Mouse (Mus musculus): ENCODE data around the gene Tpsg1. TPM values are rescaled to one million over a fixed set of nuclear protein-coding genes. Genes with fewer than 3 reads are reported as not detected.
A peak's percentile ranks its signal among the peaks of the same experiment; 100 is the strongest.

Gene Tpsg1
- polyA plus RNA-seq, 1 experiment = not detected

DNA sequence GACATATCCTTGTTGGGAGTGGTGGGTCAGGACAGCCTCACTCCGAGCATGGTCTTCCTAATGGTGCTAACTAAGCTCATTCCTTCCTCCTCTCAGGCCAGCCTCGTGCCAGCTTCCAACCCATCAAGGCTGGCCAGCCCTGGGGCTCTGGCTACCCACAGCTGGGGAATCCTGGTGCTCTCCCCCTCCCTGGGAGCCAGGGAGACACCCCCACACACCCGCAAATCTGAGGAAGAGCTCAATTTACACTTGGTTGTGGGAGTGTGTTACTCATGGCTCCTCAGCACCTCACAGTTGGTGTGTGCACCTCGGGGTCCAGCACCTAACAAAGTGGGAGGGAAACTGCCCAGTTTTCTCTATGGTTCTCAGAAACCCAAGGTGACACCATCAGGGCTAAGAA is 42.2 kb downstream of the Tpsg1 start:
- TF ChIP-seq CTCF (IDR thresholded peaks at IDR 0.05; ENCODE audit: insufficient read depth, low read depth, low read length) (no peak), POLR2A (IDR thresholded peaks at IDR 0.05; ENCODE audit: insufficient read depth, low read depth, low read length) (no peak)
- Histone ChIP-seq H3K4me3 (ENCODE audit: insufficient read depth, low read depth, low read length) (no peak overlapping the region), H3K4me1 (ENCODE audit: control insufficient read depth, insufficient read depth, low read length) (peaks cover 70% of the 10 kb centered on the region), H3K27ac (ENCODE audit: insufficient read depth, low read depth, low read length) (peak overlapping the region; percentile 61)
- WGBS = 26% methylated on average over 4 of the region's 4 CpGs

- Histone ChIP-seq H3K27ac (ENCODE audit: insufficient read depth, low read depth, low read length) (no peak overlapping the region), H3K4me1 (ENCODE audit: control insufficient read depth, insufficient read depth, low read length) (peaks cover 66% of the 10 kb centered on the region), H3K4me3 (ENCODE audit: insufficient read depth, low read depth, low read length) (no peak overlapping the region)
- no peak for TF ChIP-seq POLR2A (IDR thresholded peaks at IDR 0.05; ENCODE audit: insufficient read depth, low read depth, low read length)
- no peak for TF ChIP-seq CTCF (IDR thresholded peaks at IDR 0.05; ENCODE audit: insufficient read depth, low read depth, low read length)
- 76% methylated on average over 4 of the region's 4 CpGs for WGBS
Measured at GRCm38 (mm10) chr17:25414209-25414608, 45.1 kb downstream of the Tpsg1 start.

DNA sequence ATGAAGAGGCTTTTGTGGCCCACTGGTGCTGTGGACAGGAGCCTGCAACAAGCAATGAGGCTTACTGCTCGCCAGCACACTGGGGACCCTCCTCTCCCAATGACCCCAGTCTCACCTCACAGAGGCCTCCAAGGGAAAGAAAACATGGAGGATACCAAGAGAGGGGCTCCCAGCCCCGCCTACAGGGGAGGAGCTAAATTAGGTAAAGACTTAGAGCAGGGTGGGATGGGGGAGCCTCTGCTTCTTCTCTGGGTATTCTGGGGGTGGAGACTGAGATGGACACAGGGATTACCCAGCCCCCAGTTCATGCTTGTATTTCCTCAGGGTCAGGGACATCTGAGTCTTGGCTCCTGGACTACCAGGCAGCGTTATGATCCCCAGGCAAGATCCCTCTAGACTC is 45.8 kb downstream of the Tpsg1 start:
- Histone ChIP-seq H3K27ac (ENCODE audit: insufficient read depth, low read depth, low read length) (no peak overlapping the region), H3K4me3 (ENCODE audit: insufficient read depth, low read depth, low read length) (no peak overlapping the region), H3K4me1 (ENCODE audit: control insufficient read depth, insufficient read depth, low read length) (peaks cover 64% of the 10 kb centered on the region)
- TF ChIP-seq POLR2A (IDR thresholded peaks at IDR 0.05; ENCODE audit: insufficient read depth, low read depth, low read length) (no peak), CTCF (IDR thresholded peaks at IDR 0.05; ENCODE audit: insufficient read depth, low read depth, low read length) (no peak)
- WGBS = 77% methylated on average over 3 of the region's 3 CpGs

GRCm38 (mm10) chr17:25415421-25415913 is 46.4 kb downstream of the Tpsg1 start:
- Histone ChIP-seq H3K27ac (ENCODE audit: insufficient read depth, low read depth, low read length) (no peak overlapping the region), H3K4me3 (ENCODE audit: insufficient read depth, low read depth, low read length) (no peak overlapping the region), H3K4me1 (ENCODE audit: control insufficient read depth, insufficient read depth, low read length) (peaks cover 64% of the 10 kb centered on the region)
- 52% methylated on average over 5 of the region's 6 CpGs for WGBS
- TF ChIP-seq CTCF (IDR thresholded peaks at IDR 0.05; ENCODE audit: insufficient read depth, low read depth, low read length) (no peak), POLR2A (IDR thresholded peaks at IDR 0.05; ENCODE audit: insufficient read depth, low read depth, low read length) (no peak)

- TF ChIP-seq POLR2A (IDR thresholded peaks at IDR 0.05; ENCODE audit: insufficient read depth, low read depth, low read length) (no peak), CTCF (IDR thresholded peaks at IDR 0.05; ENCODE audit: insufficient read depth, low read depth, low read length) (no peak)
- WGBS = 66% methylated on average over 3 of the region's 3 CpGs
- H3K4me1 ChIP-seq (ENCODE audit: control insufficient read depth, insufficient read depth, low read length) = peaks cover 65% of the 10 kb centered on the region
- no peak overlapping the region for H3K4me3 ChIP-seq (ENCODE audit: insufficient read depth, low read depth, low read length)
- no peak overlapping the region for H3K27ac ChIP-seq (ENCODE audit: insufficient read depth, low read depth, low read length)
Measured at GRCm38 (mm10) chr17:25416219-25416618, 47.1 kb downstream of the Tpsg1 start.

- Histone ChIP-seq H3K27ac (ENCODE audit: insufficient read depth, low read depth, low read length) (no peak overlapping the region), H3K4me3 (ENCODE audit: insufficient read depth, low read depth, low read length) (no peak overlapping the region), H3K4me1 (ENCODE audit: control insufficient read depth, insufficient read depth, low read length) (peaks cover 68% of the 10 kb centered on the region)
- TF ChIP-seq CTCF (IDR thresholded peaks at IDR 0.05; ENCODE audit: insufficient read depth, low read depth, low read length) = no peak
- TF ChIP-seq POLR2A (IDR thresholded peaks at IDR 0.05; ENCODE audit: insufficient read depth, low read depth, low read length) = no peak
- 79% methylated on average over 6 of the region's 6 CpGs for WGBS
Measured at GRCm38 (mm10) chr17:25417990-25418389, 48.9 kb downstream of the Tpsg1 start.

DNA sequence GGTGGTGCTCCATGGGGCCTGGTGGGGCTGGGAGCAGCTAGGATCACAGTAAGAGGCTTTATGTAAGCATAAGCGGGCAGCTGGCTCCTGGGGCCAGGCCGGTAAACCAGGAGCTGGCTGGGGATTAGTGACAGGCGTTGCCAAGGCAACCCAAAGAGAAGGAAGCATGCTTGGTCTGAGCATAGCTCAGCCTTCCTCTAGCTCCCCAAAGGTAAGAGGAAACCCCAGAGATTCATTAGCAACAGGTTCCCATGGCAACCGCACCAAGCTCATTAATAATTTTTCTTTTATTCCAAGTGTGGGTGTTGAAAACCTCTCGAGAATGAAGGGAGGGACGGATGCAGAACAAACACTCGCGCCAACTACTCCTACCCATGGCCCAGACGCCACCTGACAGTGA is 49.9 kb downstream of the Tpsg1 start:
- Histone ChIP-seq H3K4me3 (ENCODE audit: insufficient read depth, low read depth, low read length) (no peak overlapping the region), H3K4me1 (ENCODE audit: control insufficient read depth, insufficient read depth, low read length) (peaks cover 73% of the 10 kb centered on the region), H3K27ac (ENCODE audit: insufficient read depth, low read depth, low read length) (no peak overlapping the region)
- TF ChIP-seq POLR2A (IDR thresholded peaks at IDR 0.05; ENCODE audit: insufficient read depth, low read depth, low read length) (no peak), CTCF (IDR thresholded peaks at IDR 0.05; ENCODE audit: insufficient read depth, low read depth, low read length) (no peak)
- WGBS = 31% methylated on average over 9 of the region's 9 CpGs

GRCm38 (mm10) chr17:25420998-25421397 is 51.9 kb downstream of the Tpsg1 start:
- no peak for TF ChIP-seq POLR2A (IDR thresholded peaks at IDR 0.05; ENCODE audit: insufficient read depth, low read depth, low read length)
- TF ChIP-seq CTCF (IDR thresholded peaks at IDR 0.05; ENCODE audit: insufficient read depth, low read depth, low read length) = no peak
- 84% methylated on average over 3 of the region's 3 CpGs for WGBS
- peaks cover 74% of the 10 kb centered on the region for H3K4me1 ChIP-seq (ENCODE audit: control insufficient read depth, insufficient read depth, low read length)
- H3K4me3 ChIP-seq (ENCODE audit: insufficient read depth, low read depth, low read length) = no peak overlapping the region
- no peak overlapping the region for H3K27ac ChIP-seq (ENCODE audit: insufficient read depth, low read depth, low read length)

Other genes with a start within 250 kb of the Tpsg1 start
- not detected in 2 replicates for gene Ptx4, start 248.5 kb upstream of the Tpsg1 start, polyA plus RNA-seq (2012; ENCODE audit: insufficient read depth, insufficient read length, low replicate concordance, missing spikeins)
- not detected in 2 replicates for gene Clcn7, start 235.9 kb upstream of the Tpsg1 start, polyA plus RNA-seq (2012; ENCODE audit: insufficient read depth, insufficient read length, low replicate concordance, missing spikeins)
- not detected in 2 replicates for gene Ccdc154, start 206.8 kb upstream of the Tpsg1 start, polyA plus RNA-seq (2012; ENCODE audit: insufficient read depth, insufficient read length, low replicate concordance, missing spikeins)
- gene Gm38655, start 193.8 kb upstream of the Tpsg1 start, polyA plus RNA-seq (2012; ENCODE audit: insufficient read depth, insufficient read length, low replicate concordance, missing spikeins) = not detected in 2 replicates
- gene BC003965, start 184.7 kb upstream of the Tpsg1 start, polyA plus RNA-seq (2012; ENCODE audit: insufficient read depth, insufficient read length, low replicate concordance, missing spikeins) = not detected in 2 replicates
- not detected in 2 replicates for gene Unkl, start 180.9 kb upstream of the Tpsg1 start, polyA plus RNA-seq (2012; ENCODE audit: insufficient read depth, insufficient read length, low replicate concordance, missing spikeins)
- gene Gnptg, start 129.1 kb upstream of the Tpsg1 start, polyA plus RNA-seq (2012; ENCODE audit: insufficient read depth, insufficient read length, low replicate concordance, missing spikeins) = not detected in 2 replicates
- gene Tsr3, start 129.1 kb upstream of the Tpsg1 start, polyA plus RNA-seq (2012; ENCODE audit: insufficient read depth, insufficient read length, low replicate concordance, missing spikeins) = not detected in 2 replicates
- not detected in 2 replicates for gene Baiap3, start 112.9 kb upstream of the Tpsg1 start, polyA plus RNA-seq (2012; ENCODE audit: insufficient read depth, insufficient read length, low replicate concordance, missing spikeins)
- 452 TPM in 1 of 2 replicates, not detected in the other for gene Ube2i, start 94.7 kb upstream of the Tpsg1 start, polyA plus RNA-seq (2012; ENCODE audit: insufficient read depth, insufficient read length, low replicate concordance, missing spikeins)
- not detected in 2 replicates for gene Prss34, start 70.9 kb upstream of the Tpsg1 start, polyA plus RNA-seq (2012; ENCODE audit: insufficient read depth, insufficient read length, low replicate concordance, missing spikeins)
- not detected in 2 replicates for gene Prss28, start 60.6 kb upstream of the Tpsg1 start, polyA plus RNA-seq (2012; ENCODE audit: insufficient read depth, insufficient read length, low replicate concordance, missing spikeins)
- not detected in 2 replicates for gene Prss29, start 50.6 kb upstream of the Tpsg1 start, polyA plus RNA-seq (2012; ENCODE audit: insufficient read depth, insufficient read length, low replicate concordance, missing spikeins)
- gene Tpsab1, start 23.7 kb upstream of the Tpsg1 start, polyA plus RNA-seq (2012; ENCODE audit: insufficient read depth, insufficient read length, low replicate concordance, missing spikeins) = not detected in 2 replicates
- not detected in 2 replicates for gene Tpsb2, start 3.0 kb upstream of the Tpsg1 start, polyA plus RNA-seq (2012; ENCODE audit: insufficient read depth, insufficient read length, low replicate concordance, missing spikeins)
- not detected in 2 replicates for gene Cacna1h, start 64.5 kb downstream of the Tpsg1 start, polyA plus RNA-seq (2012; ENCODE audit: insufficient read depth, insufficient read length, low replicate concordance, missing spikeins)
- not detected in 2 replicates for gene Tekt4, start 85.3 kb downstream of the Tpsg1 start, polyA plus RNA-seq (2012; ENCODE audit: insufficient read depth, insufficient read length, low replicate concordance, missing spikeins)
- not detected in 2 replicates for gene Sstr5, start 128.0 kb downstream of the Tpsg1 start, polyA plus RNA-seq (2012; ENCODE audit: insufficient read depth, insufficient read length, low replicate concordance, missing spikeins)
- gene Sox8, start 201.4 kb downstream of the Tpsg1 start, polyA plus RNA-seq (2012; ENCODE audit: insufficient read depth, insufficient read length, low replicate concordance, missing spikeins) = not detected in 2 replicates
- not detected in 2 replicates for gene Lmf1, start 209.8 kb downstream of the Tpsg1 start, polyA plus RNA-seq (2012; ENCODE audit: insufficient read depth, insufficient read length, low replicate concordance, missing spikeins)